12 mouse cellular contexts compared by ENCODE assay signal in genomic region chr4:53397280-53398117, GRCm38 (mm10). TPM values are rescaled to one million over a fixed set of nuclear protein-coding genes. Genes with fewer than 3 reads are reported as not detected.
DNase-seq lines count a peak whose midpoint lies in the region; ATAC-seq and TF ChIP-seq lines count a peak whose summit lies in the region.
"Had no signal": no experiment of that assay in that cellular context is flagged by ENCODE, and none has a peak within 500 bp of the region (broad histone marks: within the 10 kb centered on the region; RNA-seq: fewer than 3 reads in every experiment).

No protein-coding gene starts in this region.

- H3K4me2 ChIP-seq in heart, embryonic 12.5 days, result no peak overlapping the region
- H3K4me2 ChIP-seq: neural tube, embryonic 12.5 days had no signal

- H3K4me1 ChIP-seq in heart, embryonic 10.5 days, result peaks cover 4% of the 10 kb centered on the region; the same call in 1 of the 2 replicates
- H3K4me1 ChIP-seq in heart, embryonic 12.5 days (replicated peaks), result peaks cover 29% of the 10 kb centered on the region
- H3K4me1 ChIP-seq in G1E (ENCODE audit: insufficient read depth, low read depth, low read length), result peaks cover 37% of the 10 kb centered on the region
- no peaks in the 10 kb centered on the region for H3K4me1 ChIP-seq in embryonic facial prominence, embryonic 10.5 days
- H3K4me1 ChIP-seq: neural tube, embryonic 12.5 days had no signal

- H3K27ac ChIP-seq in heart, embryonic 10.5 days, result 0 out of 2 replicates have a peak overlapping the region, but pooled peaks have one; percentile 57
- no peak overlapping the region for H3K27ac ChIP-seq in heart, embryonic 12.5 days (ENCODE audit: poor library complexity, severe bottlenecking)
- no peak overlapping the region for H3K27ac ChIP-seq in embryonic facial prominence, embryonic 10.5 days (replicated peaks)
- H3K27ac ChIP-seq: kidney, postnatal 0 days; neural tube, embryonic 12.5 days had no signal

- no peak for ATAC-seq in heart, embryonic 12.5 days (ENCODE audit: insufficient number of reproducible peaks, low FRiP score)
- ATAC-seq in G1E (ENCODE audit: extremely low read depth, insufficient number of reproducible peaks, low FRiP score, poor library complexity, severe bottlenecking), result peak; percentile 22
- peak; percentile 22 to 49 for ATAC-seq in hematopoietic stem cell, adult 5-6 weeks (replicated peaks in 1 of 2; ENCODE audit: insufficient read depth in 1 of 2, low FRiP score in 2 of 2, low TSS enrichment in 1 of 2, low read depth in 1 of 2, poor library complexity in 2 of 2, severe bottlenecking in 2 of 2)
- no peak for ATAC-seq in inflammation-experienced regulatory T-cells, adult 6 months

- no peak for DNase-seq in heart, embryonic 10.5 days (ENCODE audit: low spot score)
- no peak for DNase-seq in G1E (ENCODE audit: low spot score)
- DNase-seq in cerebellum, adult 9-10 months, result peak; percentile 54
- DNase-seq in embryonic facial prominence, embryonic 10.5 days (ENCODE audit: low spot score), result no peak
- DNase-seq in thymus, postnatal 4 days, result no peak
- DNase-seq: adrenal gland, postnatal 36 days; gastrocnemius, postnatal 25 days had no signal

- H3K4me3 ChIP-seq in heart, embryonic 10.5 days, result no peak overlapping the region
- H3K4me3 ChIP-seq in heart, embryonic 12.5 days, result no peak overlapping the region
- no peak overlapping the region for H3K4me3 ChIP-seq in G1E (ENCODE audit: low read depth, low read length)
- H3K4me3 ChIP-seq in embryonic facial prominence, embryonic 10.5 days, result no peak overlapping the region
- H3K4me3 ChIP-seq: neural tube, embryonic 12.5 days had no signal

- WGBS in heart, embryonic 10.5 days, result 53% methylated on average over 4 of the region's 4 CpGs
- 48% methylated on average over 4 of the region's 4 CpGs for WGBS in heart, embryonic 12.5 days
- 79% methylated on average over 4 of the region's 4 CpGs for WGBS in embryonic facial prominence, embryonic 10.5 days

- no peaks in the 10 kb centered on the region for H3K36me3 ChIP-seq in heart, embryonic 10.5 days
- H3K36me3 ChIP-seq in heart, embryonic 12.5 days, result no peaks in the 10 kb centered on the region
- no peaks in the 10 kb centered on the region for H3K36me3 ChIP-seq in G1E (replicated peaks)
- H3K36me3 ChIP-seq in embryonic facial prominence, embryonic 10.5 days (replicated peaks), result no peaks in the 10 kb centered on the region
- H3K36me3 ChIP-seq: neural tube, embryonic 12.5 days had no signal

- no peaks in the 10 kb centered on the region for H3K9me3 ChIP-seq in heart, embryonic 10.5 days
- no peaks in the 10 kb centered on the region for H3K9me3 ChIP-seq in heart, embryonic 12.5 days (replicated peaks)
- no peaks in the 10 kb centered on the region for H3K9me3 ChIP-seq in G1E (replicated peaks)
- no peaks in the 10 kb centered on the region for H3K9me3 ChIP-seq in embryonic facial prominence, embryonic 10.5 days
- H3K9me3 ChIP-seq: neural tube, embryonic 12.5 days had no signal

- H3K9ac ChIP-seq in heart, embryonic 12.5 days, result no peak overlapping the region
- H3K9ac ChIP-seq: neural tube, embryonic 12.5 days had no signal

- H3K27me3 ChIP-seq in heart, embryonic 10.5 days (ENCODE audit: insufficient read depth, poor library complexity, severe bottlenecking), result no peaks in the 10 kb centered on the region
- H3K27me3 ChIP-seq in heart, embryonic 12.5 days (replicated peaks), result no peaks in the 10 kb centered on the region
- H3K27me3 ChIP-seq in G1E (ENCODE audit: insufficient read depth, low read length), result no peaks in the 10 kb centered on the region
- no peaks in the 10 kb centered on the region for H3K27me3 ChIP-seq in embryonic facial prominence, embryonic 10.5 days (replicated peaks; ENCODE audit: low read depth, poor library complexity, severe bottlenecking)
- H3K27me3 ChIP-seq: neural tube, embryonic 12.5 days had no signal

- TF ChIP-seq CTCF in G1E (IDR thresholded peaks at IDR 0.05; ENCODE audit: low read depth, low read length), result no peak

RNA-seq across cellular contexts. Expression of gene Slc44a1, which starts 42.7 kb away (rescaled TPM):
- polyA plus RNA-seq in heart, embryonic 10.5 days (2016; fragmentation: Nextera tagmentation; extraction: Ambion mirVana), result 15.9 and 16.3 TPM in 2 replicates
- 28.7 and 30.2 TPM in 2 replicates for polyA plus RNA-seq in heart, embryonic 12.5 days (2016; fragmentation: Nextera tagmentation; extraction: Ambion mirVana)
- 42.3 and 44.7 TPM in 2 replicates for total RNA-seq in G1E (2014; fragmentation: Nextera tagmentation)
- 14.4 and 15.6 TPM in 2 replicates for total RNA-seq in G1E (2017)
- polyA plus RNA-seq in G1E (2012), result 5.2 and 6.6 TPM in 2 replicates
- total RNA-seq in hematopoietic stem cell, adult 5-6 weeks (2017), result 10.5 and 11.2 TPM in 2 replicates
- 1 to 10 TPM; 2.3 to 5.5 (median 5.0) TPM for polyA plus RNA-seq in inflammation-experienced regulatory T-cells, adult 6 months (2017; shearing (Covaris generic))
- polyA plus RNA-seq in embryonic facial prominence, embryonic 10.5 days (2016; fragmentation: Nextera tagmentation; extraction: Ambion mirVana), result 14.6 and 16.4 TPM in 2 replicates

Comparison
In these comparisons a context has a peak if more than half of its experiments do, and no peak if none do; other contexts are left out.
1. ATAC-seq: peak in G1E (single experiment) and hematopoietic stem cell, adult 5-6 weeks (2 of 2); none in heart, embryonic 12.5 days (single experiment) and inflammation-experienced regulatory T-cells, adult 6 months (single experiment).